Mouse (Mus musculus) c-Kit-positive CD71-positive TER-119-negative erythroid progenitor cells, embryonic 14.5 days (primary cell): ENCODE data around the gene Sox6.

Experiments used
- DNase-seq: peaks from one replicate; pipeline ENCODE4 v3.0.0-alpha.2; 2013; ENCODE audit warnings: low read depth

The Sox6 gene

DNA sequence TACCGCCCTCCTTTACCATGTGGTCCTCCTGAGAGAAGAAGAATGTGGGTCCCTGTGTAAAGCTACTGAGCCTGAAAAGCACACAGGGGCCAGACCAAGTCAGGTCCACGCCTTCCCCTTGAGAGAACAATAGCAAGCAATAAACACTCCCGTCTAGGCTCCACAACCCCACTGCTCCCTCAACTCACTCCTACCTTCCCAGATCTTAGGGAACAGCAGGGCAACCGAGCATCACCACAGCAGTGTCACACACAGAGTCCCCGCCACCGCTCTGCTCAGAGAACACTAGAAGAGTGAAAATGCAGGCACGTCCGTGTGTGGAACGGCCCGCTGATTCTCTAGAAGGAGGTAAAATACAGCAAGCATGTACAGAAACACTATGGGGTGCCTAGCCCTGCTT is 208.2 kb downstream of the Sox6 start:
- DNase-seq, result no peak

- no peak for DNase-seq
These were observed 208.8 kb downstream of the Sox6 start for GRCm38 (mm10) chr7:115829756-115830155.

DNA sequence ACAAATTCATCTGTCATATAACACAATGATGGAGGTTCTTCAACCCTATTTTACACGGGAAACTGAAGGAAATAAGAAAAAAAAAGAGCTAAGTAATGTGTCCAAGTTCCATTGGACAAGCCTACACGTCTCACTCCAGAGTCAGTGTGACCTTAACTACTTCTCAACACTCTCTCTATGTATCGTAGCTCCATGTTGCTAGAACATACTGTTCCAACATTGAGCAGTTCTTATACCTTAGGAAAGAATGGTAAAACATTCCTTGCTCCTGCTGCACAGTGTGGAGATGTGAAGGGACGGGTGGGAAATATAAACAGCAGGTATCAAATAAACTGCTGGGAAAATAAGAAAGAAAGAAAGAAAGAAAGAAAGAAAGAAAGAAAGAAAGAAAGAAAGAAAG is 209.3 kb downstream of the Sox6 start:
- DNase-seq, result no peak

DNA sequence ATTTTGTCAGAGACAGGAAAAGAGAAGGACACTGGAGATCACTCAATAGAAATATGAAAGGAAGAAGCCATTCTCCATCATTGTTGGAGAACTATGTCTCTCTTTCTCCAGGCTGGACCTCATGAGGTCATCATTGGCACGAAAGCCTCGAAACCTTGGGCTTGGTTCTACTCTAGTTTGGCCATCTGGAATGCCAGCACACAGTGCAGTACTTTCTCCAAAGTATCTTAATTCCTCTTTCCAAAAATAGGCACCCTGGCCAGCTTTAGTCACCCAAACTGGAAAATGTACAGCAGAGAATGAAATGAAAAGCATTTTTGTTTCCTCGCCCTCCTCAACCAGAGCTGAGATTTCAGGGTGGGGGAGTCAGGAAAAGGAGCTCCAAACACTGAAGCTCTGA is 213.3 kb downstream of the Sox6 start:
- no peak for DNase-seq

DNA sequence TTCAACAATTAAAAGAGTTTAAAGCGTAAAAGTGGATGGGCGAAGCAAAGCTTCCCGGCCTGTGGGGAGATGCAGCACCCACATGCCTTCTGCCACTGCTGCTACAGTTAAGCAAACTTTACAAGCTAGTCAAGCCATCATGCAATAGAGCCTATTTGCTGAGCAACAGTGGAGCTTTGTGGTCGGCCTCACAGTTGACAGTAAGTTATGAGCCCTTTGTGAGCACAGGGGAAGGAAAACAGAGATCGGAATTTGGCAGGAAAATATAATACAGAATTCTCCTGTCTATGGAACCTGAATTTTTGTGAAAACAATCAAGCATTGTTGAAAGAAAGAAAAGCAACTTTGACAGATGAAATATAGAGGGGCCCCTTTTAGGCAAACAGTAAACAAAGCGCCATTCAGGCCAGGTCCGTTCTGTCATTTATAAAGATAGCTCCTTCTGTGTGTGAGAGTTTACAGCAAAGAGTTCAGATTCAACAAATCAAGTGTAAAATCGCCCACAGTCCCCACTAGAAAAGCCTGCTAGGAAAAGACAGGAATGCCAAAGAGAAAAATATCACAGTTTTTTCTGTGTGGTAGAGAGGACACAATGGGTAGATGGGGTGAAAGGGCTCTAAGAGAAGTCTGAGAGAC is 213.9 kb downstream of the Sox6 start:
- no peak for DNase-seq

GRCm38 (mm10) chr7:115819136-115819535 is 219.5 kb downstream of the Sox6 start:
- DNase-seq, result no peak

- peak; percentile 31 for DNase-seq
These were observed 235.3 kb downstream of the Sox6 start for GRCm38 (mm10) chr7:115803256-115803655.

DNA sequence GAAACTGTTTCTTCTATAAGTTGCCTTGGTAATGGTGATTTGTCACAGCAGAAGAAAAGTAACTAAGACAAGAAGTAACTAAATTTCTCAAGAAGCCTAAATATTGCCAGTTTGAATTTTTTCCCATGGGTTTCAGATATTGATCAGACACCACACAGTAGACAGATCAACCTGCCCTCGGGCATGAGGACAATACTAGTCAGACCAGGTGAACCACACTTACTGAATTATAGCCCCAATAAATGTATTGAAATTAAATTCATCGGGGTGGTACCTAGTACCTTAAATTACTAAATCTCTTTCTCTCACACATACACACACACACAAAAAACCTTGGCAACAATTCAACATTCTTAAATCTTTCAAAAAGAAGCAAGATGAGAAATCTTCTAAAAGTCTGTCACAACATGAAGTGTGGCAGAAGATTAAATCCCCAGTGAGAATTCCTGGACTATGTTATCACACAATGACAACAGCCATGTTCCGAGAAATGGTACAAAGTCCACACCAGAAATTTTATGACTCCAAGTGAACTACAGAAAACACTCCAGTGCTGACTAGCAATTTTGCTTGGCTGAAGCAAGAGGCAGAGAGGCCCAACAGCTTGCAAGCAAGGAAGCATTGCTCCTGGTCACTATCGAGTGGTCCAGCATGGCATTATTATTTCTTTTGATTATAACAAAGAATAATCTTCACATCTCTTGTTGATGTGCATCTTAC is 244.3 kb downstream of the Sox6 start:
- DNase-seq, result no peak

GRCm38 (mm10) chr7:115792841-115793240 is 245.8 kb downstream of the Sox6 start:
- no peak for DNase-seq

DNA sequence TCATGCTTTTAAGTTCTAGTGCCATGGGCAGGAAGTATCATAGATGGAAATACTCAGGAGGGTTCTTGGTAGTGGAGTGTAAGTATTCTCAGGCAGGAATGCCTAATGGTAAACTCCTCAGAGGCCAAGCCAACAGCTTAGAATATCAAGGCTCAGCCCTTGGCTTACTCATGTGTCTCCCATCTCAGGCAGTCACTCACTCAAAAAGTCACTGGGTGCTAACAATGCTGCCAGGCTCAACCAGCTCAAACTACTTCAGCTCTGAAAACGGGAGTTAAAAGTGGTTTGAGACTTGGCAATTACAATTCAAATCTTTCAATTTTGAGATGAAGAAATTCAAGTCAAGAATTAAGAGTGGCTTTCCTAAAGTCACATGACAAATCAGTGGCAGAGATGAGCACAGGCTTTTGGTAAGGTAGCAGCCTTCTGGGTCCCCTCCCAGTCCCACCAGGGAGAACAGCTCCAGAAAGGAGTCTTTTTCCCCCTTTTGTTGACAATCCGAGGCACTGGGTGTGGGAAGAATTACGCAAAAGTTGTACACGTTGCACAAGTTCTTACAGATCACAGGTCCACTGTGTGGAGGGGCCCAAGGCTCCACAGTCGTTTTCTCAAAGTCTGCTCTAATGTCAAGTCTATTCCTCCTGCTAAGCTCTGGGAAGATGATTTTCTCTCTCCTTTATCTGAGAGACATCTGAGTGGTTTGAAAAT is 249.3 kb downstream of the Sox6 start:
- no peak for DNase-seq

- no peak for DNase-seq
These were observed 254.3 kb downstream of the Sox6 start for GRCm38 (mm10) chr7:115783982-115784917.

DNA sequence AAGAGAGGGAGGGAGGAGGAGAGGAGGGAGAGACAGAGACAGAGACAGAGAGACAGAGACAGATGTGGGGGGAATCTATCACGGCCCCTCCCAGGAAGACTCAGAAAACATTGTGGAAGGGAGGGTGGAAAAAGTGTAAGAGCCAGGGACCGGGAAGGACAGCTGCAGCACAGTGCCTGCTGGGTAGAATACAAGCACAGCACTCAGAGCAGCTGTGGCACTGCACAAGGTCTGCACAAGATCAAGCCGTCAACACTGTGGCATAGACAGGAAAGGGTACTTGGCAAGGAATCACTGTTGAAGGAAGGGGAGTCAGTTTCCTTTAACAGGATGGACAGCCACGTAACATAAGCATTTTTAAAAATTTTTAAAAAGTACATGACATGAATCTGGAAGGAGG is 258.4 kb downstream of the Sox6 start:
- no peak for DNase-seq

DNA sequence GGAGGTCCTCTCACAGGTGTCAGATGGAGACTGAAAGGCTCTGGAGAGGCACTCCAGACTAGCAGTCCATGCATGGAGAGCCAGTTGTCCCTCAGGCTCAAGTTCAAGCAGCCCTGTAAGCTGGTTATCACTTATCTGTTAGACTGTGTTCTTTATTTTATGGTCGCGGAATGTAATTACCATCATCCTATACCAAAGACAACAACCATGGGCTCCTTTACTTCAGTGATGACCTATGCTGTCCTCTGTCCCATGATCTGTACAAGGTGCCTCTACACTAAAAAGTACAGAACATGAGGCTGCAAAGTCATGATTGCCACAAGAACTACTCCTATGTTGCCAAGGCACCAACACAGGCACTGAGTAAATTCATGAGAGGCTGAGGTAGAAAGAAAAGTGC is 259.1 kb downstream of the Sox6 start:
- no peak for DNase-seq

- DNase-seq, result no peak
These were observed 261.9 kb downstream of the Sox6 start for GRCm38 (mm10) chr7:115776736-115777135.

GRCm38 (mm10) chr7:115776324-115776723 is 262.3 kb downstream of the Sox6 start:
- DNase-seq, result no peak

- no peak for DNase-seq
These were observed 272.3 kb downstream of the Sox6 start for GRCm38 (mm10) chr7:115766316-115766715.

GRCm38 (mm10) chr7:115763851-115764250 is 274.7 kb downstream of the Sox6 start:
- DNase-seq, result no peak

GRCm38 (mm10) chr7:115758172-115758571 is 280.4 kb downstream of the Sox6 start:
- DNase-seq, result no peak

DNA sequence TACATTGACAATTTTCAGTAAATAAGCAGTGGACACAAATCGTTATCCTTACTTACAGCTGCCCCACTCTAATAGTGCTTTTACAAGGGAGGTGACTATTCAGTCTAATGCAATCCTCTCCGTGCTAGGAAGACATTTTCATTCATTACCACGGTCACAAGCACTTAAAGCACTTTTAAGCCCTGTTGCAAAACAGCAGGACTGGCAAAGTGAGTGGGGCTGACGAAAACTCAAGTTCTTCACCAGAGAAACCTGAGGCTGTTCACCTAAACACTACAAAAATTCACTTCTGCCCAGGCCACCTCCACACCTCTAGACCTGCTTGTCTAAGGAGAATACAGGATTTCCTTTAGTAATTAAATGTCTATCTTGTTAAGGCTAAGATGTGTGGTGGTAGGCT is 283.3 kb downstream of the Sox6 start:
- no peak for DNase-seq

DNA sequence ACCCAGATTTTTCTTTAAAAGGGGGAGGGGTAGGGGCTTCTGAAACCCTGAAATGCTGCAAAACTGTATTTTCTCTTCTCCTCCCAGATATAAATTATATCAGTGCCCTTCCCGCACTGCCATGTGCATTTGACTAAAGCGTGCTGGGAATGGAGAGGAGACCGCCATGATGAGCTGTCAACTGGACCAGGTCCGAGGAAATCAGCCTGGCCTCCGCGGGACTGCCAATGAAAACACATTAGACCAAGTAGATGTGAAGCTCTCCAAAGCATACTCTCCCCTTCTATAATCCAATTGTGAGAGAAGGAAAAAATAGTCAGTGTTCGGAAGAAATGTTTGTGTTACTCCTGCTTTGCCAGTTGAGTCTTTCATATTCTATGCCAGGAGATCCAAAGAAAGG is 284.4 kb downstream of the Sox6 start:
- DNase-seq, result no peak

DNA sequence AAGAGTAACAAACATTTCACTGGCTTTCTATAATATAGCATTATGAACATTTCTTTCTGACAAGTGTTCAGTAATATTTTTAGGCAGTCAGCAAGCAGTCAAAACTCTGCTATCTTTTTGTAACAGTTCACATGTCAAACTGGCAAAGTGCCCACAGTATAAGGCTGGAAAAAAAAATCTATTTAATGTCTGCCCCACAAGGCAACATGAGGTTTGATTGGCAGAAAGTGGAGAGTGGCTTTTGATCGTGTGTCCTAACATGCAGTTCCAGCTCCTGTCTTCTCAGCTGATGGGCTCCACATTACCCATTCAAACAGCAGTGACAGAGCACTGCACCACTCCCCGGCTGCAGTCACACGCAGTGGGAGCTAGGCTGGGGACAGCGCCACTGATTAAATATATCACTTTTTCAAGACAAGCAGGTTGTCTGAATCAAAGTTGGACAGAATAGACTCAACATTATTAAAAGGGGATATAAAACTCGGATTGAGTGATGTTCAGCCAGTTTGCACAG is 286.4 kb downstream of the Sox6 start:
- DNase-seq, result no peak

DNA sequence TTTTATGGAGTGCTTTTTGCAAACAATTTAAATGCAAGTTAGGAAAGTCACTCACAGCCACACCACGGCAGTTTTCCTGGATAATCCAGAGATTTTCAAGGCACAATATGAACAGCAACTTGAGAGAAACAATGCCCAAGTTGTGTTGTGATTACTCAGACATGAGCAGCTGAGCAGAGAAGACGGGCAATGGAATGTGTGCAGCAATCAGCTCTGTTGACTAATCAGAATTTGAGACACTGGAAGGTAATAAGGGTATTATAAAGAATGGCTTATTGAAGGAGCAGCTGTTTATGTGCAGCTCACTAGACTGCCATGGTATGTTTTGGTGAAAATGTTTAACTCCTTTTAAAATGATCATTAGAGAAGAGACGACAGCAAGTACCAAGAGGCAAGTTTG is 287.5 kb downstream of the Sox6 start:
- DNase-seq, result no peak
